Mouse (Mus musculus) Patski (cell line): ENCODE data around the gene Emc9. TPM values are rescaled to one million over a fixed set of nuclear protein-coding genes. Genes with fewer than 3 reads are reported as not detected.
A peak's percentile ranks its signal among the peaks of the same experiment; 100 is the strongest.

ENCODE experiments used
- ATAC-seq: fragments of 100-300 bp; one replicate; pipeline ENCODE4 v1.8.0; 2021
- CTCF ChIA-PET: fragments of 350-600 bp; sonication (Branson Sonifier 250); formaldehyde crosslinking; loops from one replicate; lab custom pipeline; 2022; ENCODE audit warnings: inconsistent platforms; lab: Charles Lee
- POLR2A ChIA-PET: fragments of 350-600 bp; sonication (Branson Sonifier 250); formaldehyde crosslinking; loops from one replicate; lab custom pipeline; 2022; ENCODE audit warnings: antibody characterized with exemption, inconsistent platforms; lab: Charles Lee
- DNase-seq: peaks from one replicate; pipeline ENCODE4 v3.0.0-alpha.2; 2011; ENCODE audit warnings: low read depth, low spot score
- H3K27me3 ChIP-seq: fragments of 371-371 bp; one replicate; pipeline ENCODE4 v1.5.1; 2021
- CTCF ChIP-seq: fragments of 100-300 bp; IDR thresholded peaks from one replicate; pipeline ENCODE4 v1.5.1; 2021
- in situ Hi-C: fragments of 300-500 bp; cut with MboI; formaldehyde crosslinking; loops from 3 replicates; pipeline ENCODE4 v1.11.1; 2018; ENCODE audit warnings: low pct_unique_long_range_greater_than_20kb, mixed read lengths
- polyA plus RNA-seq: library from polyadenylated mRNA; unstranded; gene quantifications from one replicate; pipeline ENCODE4 v1.2.3, GENCODE M21; 2021

Emc9 gene
- polyA plus RNA-seq: 7.3 TPM

GRCm38 (mm10) chr14:55584702-55585565 lies at the start of gene Emc9:
Emc9 (minus strand) TSS chr14:55585302.
- DNase-seq: no peak

GRCm38 (mm10) chr14:55629312-55629711 lies 44.2 kb upstream of the Emc9 start:
- TF ChIP-seq CTCF: no peak
- POLR2A ChIA-PET: no interaction called here
- ATAC-seq: no peak
- DNase-seq: no peak
- in situ Hi-C loops: no loop called here
- no peaks in the 10 kb centered on the region for H3K27me3 ChIP-seq
- CTCF ChIA-PET: interaction anchor here (1.0 kb wide), 1 partner anchor 8 kb away, joined by 3 read pairs; no protein-coding TSS in a partner anchor

More at GRCm38 (mm10) chr14:55584702-55585565, at the start of gene Emc9:
- ChIA-PET POLR2A (no interaction called here), CTCF (interaction anchor here (1.1 to 1.5 kb wide), 3 partner anchors 17 to 28 kb away, joined by 3 to 4 read pairs (median 3); no protein-coding TSS in a partner anchor)
- in situ Hi-C loops: loop anchor here (25.0 kb wide), 1 partner anchor 698 kb away; the partner anchor contains the start of genes Bcl2l2, Gm20521, Pabpn1 and Ppp1r3e
- no peak for TF ChIP-seq CTCF
- H3K27me3 ChIP-seq: no peaks in the 10 kb centered on the region
- ATAC-seq: peak; percentile 25

GRCm38 (mm10) chr14:55628077-55628827 lies 43.1 kb upstream of the Emc9 start:
- ChIA-PET POLR2A (no interaction called here), CTCF (interaction anchor here (1.1 kb wide), 1 partner anchor 38 kb away, joined by 3 read pairs; the partner anchor contains the start of gene Psme2)
- in situ Hi-C loops: no loop called here
- TF ChIP-seq CTCF: no peak
- DNase-seq (no peak), ATAC-seq (no peak)
- no peaks in the 10 kb centered on the region for H3K27me3 ChIP-seq

GRCm38 (mm10) chr14:55618486-55619195 lies 33.5 kb upstream of the Emc9 start:
- no peak for TF ChIP-seq CTCF
- in situ Hi-C loops: loop anchor here (10.0 kb wide), 1 partner anchor 124 kb away; the partner anchor contains the start of gene Carmil3
- ChIA-PET CTCF (no interaction called here), POLR2A (interaction anchor here (0.6 kb wide), 1 partner anchor 242 kb away, joined by 3 read pairs; no protein-coding TSS in a partner anchor)
- ATAC-seq: no peak
- H3K27me3 ChIP-seq: no peaks in the 10 kb centered on the region
- DNase-seq: no peak

GRCm38 (mm10) chr14:55617822-55618221 lies 32.7 kb upstream of the Emc9 start, which contains the start of gene Rec8:
Rec8 (plus strand) TSS chr14:55618037.
- no peak for TF ChIP-seq CTCF
- ATAC-seq (no peak), DNase-seq (no peak)
- in situ Hi-C loops: loop anchor here (10.0 kb wide), 1 partner anchor 123 kb away; the partner anchor contains the start of gene Carmil3
- ChIA-PET POLR2A (no interaction called here), CTCF (no interaction called here)
- H3K27me3 ChIP-seq: no peaks in the 10 kb centered on the region

- TF ChIP-seq CTCF: no peak
- DNase-seq (no peak), ATAC-seq (no peak)
- ChIA-PET CTCF (no interaction called here), POLR2A (no interaction called here)
- H3K27me3 ChIP-seq: no peaks in the 10 kb centered on the region
- in situ Hi-C loops: loop anchor here (10.0 kb wide), 1 partner anchor 122 kb away; the partner anchor contains the start of gene Carmil3
Observed at GRCm38 (mm10) chr14:55616844-55617243, 31.7 kb upstream of the Emc9 start.

GRCm38 (mm10) chr14:55615876-55616275 lies 30.8 kb upstream of the Emc9 start:
- DNase-seq (no peak), ATAC-seq (no peak)
- H3K27me3 ChIP-seq: no peaks in the 10 kb centered on the region
- POLR2A ChIA-PET: interaction anchor here (0.6 to 0.7 kb wide), 3 partner anchors 24 to 848 kb away, joined by 3 to 5 read pairs (median 3); no protein-coding TSS in a partner anchor
- no peak for TF ChIP-seq CTCF
- in situ Hi-C loops: loop anchor here (10.0 kb wide), 1 partner anchor 121 kb away; the partner anchor contains the start of gene Carmil3
- CTCF ChIA-PET: no interaction called here

- ChIA-PET CTCF (no interaction called here), POLR2A (interaction anchor here (0.6 to 0.7 kb wide), 2 partner anchors 10 to 22 kb away, joined by 3 read pairs; no protein-coding TSS in a partner anchor)
- DNase-seq (no peak), ATAC-seq (no peak)
- no peaks in the 10 kb centered on the region for H3K27me3 ChIP-seq
- TF ChIP-seq CTCF: no peak
- in situ Hi-C loops: loop anchor here (10.0 kb wide), 1 partner anchor 120 kb away; the partner anchor contains the start of gene Carmil3
Observed at GRCm38 (mm10) chr14:55614565-55615178, 29.6 kb upstream of the Emc9 start.

GRCm38 (mm10) chr14:55613346-55613745 lies 28.2 kb upstream of the Emc9 start:
- in situ Hi-C loops: loop anchor here (10.0 kb wide), 1 partner anchor 119 kb away; the partner anchor contains the start of gene Carmil3
- CTCF ChIA-PET: interaction anchor here (0.9 kb wide), 1 partner anchor 16 kb away, joined by 3 read pairs; no protein-coding TSS in a partner anchor
- POLR2A ChIA-PET: no interaction called here
- ATAC-seq (peak; percentile 85), DNase-seq (peak; percentile 62)
- TF ChIP-seq CTCF: no peak
- H3K27me3 ChIP-seq: no peaks in the 10 kb centered on the region
